In the genomic region with DNA sequence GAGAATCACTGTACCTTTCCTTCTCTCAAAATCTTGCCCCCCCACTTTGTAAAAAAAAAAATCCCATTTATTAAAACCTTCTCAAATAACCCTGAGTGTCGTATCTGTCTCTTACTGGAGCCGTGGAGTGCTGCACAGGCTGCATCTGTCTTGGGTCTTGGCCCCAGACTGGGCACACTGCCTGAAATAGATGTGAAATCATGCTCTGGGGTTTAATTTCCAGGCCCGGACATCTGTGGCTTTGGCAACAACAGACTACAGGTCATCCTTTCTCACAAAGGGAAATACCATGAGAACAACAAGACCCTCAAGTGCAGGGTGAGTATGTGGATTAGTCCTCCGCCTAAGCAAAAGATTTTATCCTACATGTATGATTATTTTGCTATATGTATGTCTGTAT, we compare ENCODE assay signal across 9 mouse cellular contexts. TPM values are rescaled to one million over a fixed set of nuclear protein-coding genes. Genes with fewer than 3 reads are reported as not detected.
A peak's percentile ranks its signal among the peaks of the same experiment; 100 is the strongest.
DNase-seq lines count a peak whose midpoint lies in the region; ATAC-seq and TF ChIP-seq lines count a peak whose summit lies in the region.
"Had no signal": no experiment of that assay in that cellular context is flagged by ENCODE, and none has a peak within 500 bp of the region (broad histone marks: within the 10 kb centered on the region; RNA-seq: fewer than 3 reads in every experiment).

No protein-coding gene starts in this region.

- 17% methylated on average over 4 of the region's 4 CpGs for WGBS in heart, postnatal 0 days

- H3K36me3 ChIP-seq in heart, postnatal 0 days (replicated peaks; ENCODE audit: control insufficient read depth, insufficient read depth, low read length), result no peaks in the 10 kb centered on the region

- peak; percentile 44 for DNase-seq in adrenal gland, adult 2 months
- DNase-seq in adrenal gland, postnatal 4 days (ENCODE audit: low spot score in 2 of 2), result no peak
- peak; percentile 60 for DNase-seq in ovary, adult 18-20 months (ENCODE audit: low spot score)
- DNase-seq in ovary, postnatal 10 days (ENCODE audit: low spot score), result no peak
- DNase-seq in heart, postnatal 0 days (ENCODE audit: low spot score), result peak; percentile 54
- peak; percentile 65 for DNase-seq in testis, postnatal 10 days (ENCODE audit: low spot score)
- DNase-seq in left cerebral cortex, adult 8-10 months (ENCODE audit: low spot score in 2 of 2), result no peak
- no peak for DNase-seq in layer of hippocampus, adult 18-20 months (ENCODE audit: low spot score in 2 of 2)

- H3K4me3 ChIP-seq in heart, postnatal 0 days (ENCODE audit: low read depth, low read length), result no peak overlapping the region

- no peak for TF ChIP-seq CTCF in heart, postnatal 0 days (IDR thresholded peaks at IDR 0.05; ENCODE audit: low read depth)

- no peak for TF ChIP-seq EP300 in heart, postnatal 0 days (IDR thresholded peaks at IDR 0.05; ENCODE audit: low read depth)

- no peaks in the 10 kb centered on the region for H3K27me3 ChIP-seq in heart, postnatal 0 days (ENCODE audit: control insufficient read depth, insufficient read depth, low read length)

- H3K4me2 ChIP-seq in heart, postnatal 0 days (ENCODE audit: low read depth, low read length), result no peak overlapping the region

- peaks cover 3% of the 10 kb centered on the region; the same call in 1 of the 2 replicates for H3K4me1 ChIP-seq in heart, postnatal 0 days (ENCODE audit: control insufficient read depth, insufficient read depth)

- H3K9me3 ChIP-seq in heart, postnatal 0 days (replicated peaks; ENCODE audit: control insufficient read depth, low read length), result no peaks in the 10 kb centered on the region

- peak; percentile 65 for ATAC-seq in heart, postnatal 0 days (ENCODE audit: insufficient read depth, low read depth)

- no peak overlapping the region for H3K9ac ChIP-seq in heart, postnatal 0 days (replicated peaks; ENCODE audit: low read depth, low read length)

- H3K27ac ChIP-seq in heart, postnatal 0 days (ENCODE audit: low read depth), result peak overlapping the region; percentile 2; the same call in 1 of the 2 replicates
- H3K27ac ChIP-seq: macrophage had no signal

RNA-seq across cellular contexts. Expression of a gene that starts 7.6 kb away (rescaled TPM):
- 1 to 10 TPM in 1 of 2 experiments, under 1 TPM in 1; 0.24 to 1.5 TPM for total RNA-seq in adrenal gland, adult 2 months (2021)
- polyA plus RNA-seq in adrenal gland, adult 2 months (2012; rRNA removed), result not detected in 2 replicates
- under 1 TPM; 0.62 to 0.76 TPM for total RNA-seq in adrenal gland, postnatal 4 days (2021)
- not detected in 2 replicates for total RNA-seq in heart, postnatal 0 days (2014; rRNA removed; ENCODE audit: low replicate concordance)
- not detected in 2 replicates for polyA plus RNA-seq in heart, postnatal 0 days (2015; fragmentation: Nextera tagmentation; extraction: Ambion mirVana)
- 1 to 10 TPM in 1 of 4 experiments, under 1 TPM in 2, not detected in 1; 0.48 to 1.1 (median 0.68) TPM for total RNA-seq in left cerebral cortex, adult 8-10 months (2022)
- 1 to 10 TPM in 1 of 2 experiments, under 1 TPM in 1; 0.94 to 1.4 TPM for total RNA-seq in layer of hippocampus, adult 18-20 months (2021)
- polyA plus RNA-seq: macrophage had no signal

RNA-seq across cellular contexts. Expression of a gene that starts 38.1 kb away (rescaled TPM):
- total RNA-seq in adrenal gland, adult 2 months (2021), result 10 to 100 TPM; 76.6 to 77.6 TPM
- 3.3 and 3.4 TPM in 2 replicates for polyA plus RNA-seq in adrenal gland, adult 2 months (2012; rRNA removed)
- total RNA-seq in adrenal gland, postnatal 4 days (2021), result 10 to 100 TPM; 71.2 to 79.8 TPM
- 14.0 and 26.2 TPM in 2 replicates for total RNA-seq in heart, postnatal 0 days (2014; rRNA removed; ENCODE audit: low replicate concordance)
- polyA plus RNA-seq in heart, postnatal 0 days (2015; fragmentation: Nextera tagmentation; extraction: Ambion mirVana), result 17.4 and 18.2 TPM in 2 replicates
- 100 to 1,000 TPM; 168 to 192 (median 175) TPM for total RNA-seq in left cerebral cortex, adult 8-10 months (2022)
- total RNA-seq in layer of hippocampus, adult 18-20 months (2021), result 100 to 1,000 TPM; 218 to 234 TPM

RNA-seq across cellular contexts. Expression of a gene that starts 39.9 kb away (rescaled TPM):
- 100 to 1,000 TPM; 112 to 168 TPM for total RNA-seq in adrenal gland, adult 2 months (2021)
- polyA plus RNA-seq in adrenal gland, adult 2 months (2012; rRNA removed), result 63.2 and 68.5 TPM in 2 replicates
- 100 to 1,000 TPM; 116 to 120 TPM for total RNA-seq in adrenal gland, postnatal 4 days (2021)
- total RNA-seq in heart, postnatal 0 days (2014; rRNA removed; ENCODE audit: low replicate concordance), result 49.7 and 68.3 TPM in 2 replicates
- 49.0 and 49.2 TPM in 2 replicates for polyA plus RNA-seq in heart, postnatal 0 days (2015; fragmentation: Nextera tagmentation; extraction: Ambion mirVana)
- total RNA-seq in left cerebral cortex, adult 8-10 months (2022), result 10 to 100 TPM; 60.7 to 75.9 (median 72.2) TPM
- 10 to 100 TPM; 48.3 to 54.0 TPM for total RNA-seq in layer of hippocampus, adult 18-20 months (2021)

Comparison
In these comparisons a context has a peak if more than half of its experiments do, and no peak if none do; other contexts are left out.
1. DNase-seq: peak in adrenal gland, adult 2 months (single experiment), ovary, adult 18-20 months (single experiment), heart, postnatal 0 days (single experiment) and testis, postnatal 10 days (single experiment); none in adrenal gland, postnatal 4 days (0 of 2), ovary, postnatal 10 days (single experiment), left cerebral cortex, adult 8-10 months (0 of 2) and layer of hippocampus, adult 18-20 months (0 of 2).